Mouse (Mus musculus) thymus, postnatal 10 days (tissue): ENCODE measurements around the gene Tec.
A peak's percentile ranks its signal among the peaks of the same experiment; 100 is the strongest.

Experiments used
- DNase-seq, 2 experiments: peaks; one replicate each; pipeline ENCODE4 v3.0.0; 2021; ENCODE audit warnings: low spot score in 2 of 2

Gene Tec

GRCm38 (mm10) chr5:72736868-72737267, 131.4 kb downstream of the Tec start:
- no peak for DNase-seq

GRCm38 (mm10) chr5:72736437-72736836, 131.8 kb downstream of the Tec start:
- DNase-seq = no peak

GRCm38 (mm10) chr5:72735763-72736162, 132.5 kb downstream of the Tec start:
- DNase-seq = no peak

- no peak for DNase-seq
These were observed 135.4 kb downstream of the Tec start for GRCm38 (mm10) chr5:72732885-72733284.

GRCm38 (mm10) chr5:72725404-72725803, 142.9 kb downstream of the Tec start:
- DNase-seq = no peak

- DNase-seq = no peak
These were observed 144.9 kb downstream of the Tec start for GRCm38 (mm10) chr5:72723429-72723828.

GRCm38 (mm10) chr5:72720587-72720986, 147.7 kb downstream of the Tec start:
- DNase-seq = peak in 1 of 2 experiments; percentile 38

- DNase-seq = peak; percentile 40 to 70
These were observed 157.6 kb downstream of the Tec start for GRCm38 (mm10) chr5:72710572-72711278.

GRCm38 (mm10) chr5:72709976-72710375, 158.3 kb downstream of the Tec start:
- no peak for DNase-seq

GRCm38 (mm10) chr5:72709451-72709850, 158.8 kb downstream of the Tec start:
- DNase-seq = no peak

GRCm38 (mm10) chr5:72706722-72707121, 161.6 kb downstream of the Tec start:
- DNase-seq = no peak

GRCm38 (mm10) chr5:72706095-72706494, 162.2 kb downstream of the Tec start:
- no peak for DNase-seq
